Mouse (Mus musculus) myocyte (in vitro differentiated cells): ENCODE results near the gene Ccdc47. TPM values are rescaled to one million over a fixed set of nuclear protein-coding genes. Genes with fewer than 3 reads are reported as not detected.
A peak's percentile ranks its signal among the peaks of the same experiment; 100 is the strongest.

Source experiments
- H3K27me3 ChIP-seq: one replicate; pipeline ENCODE4 v1.6.1; 2011; ENCODE audit not compliant: control insufficient read depth, insufficient read depth, insufficient read length
- H3K36me3 ChIP-seq: one replicate; pipeline ENCODE4 v1.6.1; 2011; ENCODE audit not compliant: control insufficient read depth, insufficient read depth
- H3K4me2 ChIP-seq: one replicate; pipeline ENCODE4 v1.6.1; 2011; ENCODE audit warnings: low read depth, control low read depth
- H3K4me3 ChIP-seq: one replicate; pipeline ENCODE4 v1.5.1; 2011; ENCODE audit warnings: mild to moderate bottlenecking, control low read depth, moderate library complexity
- H3K79me2 ChIP-seq: one replicate; pipeline ENCODE4 v1.6.1; 2011; ENCODE audit not compliant: control insufficient read depth, insufficient read depth
- H3ac ChIP-seq: one replicate; pipeline ENCODE4 v1.6.1; 2011; ENCODE audit not compliant: control insufficient read depth, insufficient read length
- CEBPB ChIP-seq: IDR thresholded peaks from 2 replicates; pipeline ENCODE4 v1.6.1; 2011; ENCODE audit warnings: mild to moderate bottlenecking, moderate library complexity; ENCODE audit not compliant: poor library complexity, insufficient read depth, severe bottlenecking
- E2F4 ChIP-seq: IDR thresholded peaks from one replicate; pipeline ENCODE4 v1.6.1; 2011; ENCODE audit warnings: mild to moderate bottlenecking, control low read depth, moderate library complexity; ENCODE audit not compliant: insufficient read depth
- MAX ChIP-seq: IDR thresholded peaks from one replicate; pipeline ENCODE4 v1.6.1; 2011; ENCODE audit warnings: low read depth, mild to moderate bottlenecking, control low read depth
- MYOD1 ChIP-seq, 3 experiments: IDR thresholded peaks; one replicate each; pipeline ENCODE4 v1.6.1; 2011; ENCODE audit warnings: control low read depth in 2 of 3, low read depth in 2 of 3, mild to moderate bottlenecking in 2 of 3, moderate library complexity in 1 of 3; ENCODE audit not compliant: insufficient read length in 2 of 3, control insufficient read depth in 1 of 3
- MYOG ChIP-seq, 3 experiments: IDR thresholded peaks; one replicate each; pipeline ENCODE4 v1.6.1; 2011; ENCODE audit warnings: control low read depth in 2 of 3, low read depth in 2 of 3, mild to moderate bottlenecking in 2 of 3; ENCODE audit not compliant: insufficient read length in 2 of 3, control insufficient read depth in 1 of 3, insufficient read depth in 1 of 3
- POLR2A ChIP-seq: IDR thresholded peaks from one replicate; pipeline ENCODE4 v1.6.1; 2011; ENCODE audit warnings: low read depth, mild to moderate bottlenecking, control low read depth, moderate library complexity; ENCODE audit not compliant: insufficient read length
- POLR2AphosphoS2 ChIP-seq: IDR thresholded peaks from one replicate; pipeline ENCODE4 v1.6.1; 2011; ENCODE audit warnings: low read depth, control low read depth; ENCODE audit not compliant: insufficient read length
- REST ChIP-seq: IDR thresholded peaks from one replicate; pipeline ENCODE4 v1.6.1; 2011; ENCODE audit warnings: mild to moderate bottlenecking, control low read depth, moderate library complexity; ENCODE audit not compliant: insufficient read depth, insufficient read length
- SRF ChIP-seq: IDR thresholded peaks from one replicate; pipeline ENCODE4 v1.6.1; 2011; ENCODE audit warnings: low read depth; ENCODE audit not compliant: control insufficient read depth, insufficient read length
- TCF12 ChIP-seq: IDR thresholded peaks from one replicate; pipeline ENCODE4 v1.6.1; 2011; ENCODE audit warnings: mild to moderate bottlenecking, control low read depth; ENCODE audit not compliant: poor library complexity, insufficient read depth, severe bottlenecking
- TCF3 ChIP-seq: IDR thresholded peaks from one replicate; pipeline ENCODE4 v1.6.1; 2011; ENCODE audit warnings: low read depth, control low read depth; ENCODE audit not compliant: insufficient read length
- USF1 ChIP-seq: IDR thresholded peaks from one replicate; pipeline ENCODE4 v1.6.1; 2011; ENCODE audit warnings: low read depth, mild to moderate bottlenecking, control low read depth, moderate library complexity
- polyA plus RNA-seq: library from polyadenylated mRNA; unstranded; fragments of >200 nt; fragmentation: generic; extraction: Trizol; gene quantifications from one replicate; pipeline ENCODE4 v1.2.1, GENCODE M21; 2012; ENCODE audit warnings: missing spikeins

The Ccdc47 gene
- polyA plus RNA-seq, 1 experiment: 31.6 TPM

DNA sequence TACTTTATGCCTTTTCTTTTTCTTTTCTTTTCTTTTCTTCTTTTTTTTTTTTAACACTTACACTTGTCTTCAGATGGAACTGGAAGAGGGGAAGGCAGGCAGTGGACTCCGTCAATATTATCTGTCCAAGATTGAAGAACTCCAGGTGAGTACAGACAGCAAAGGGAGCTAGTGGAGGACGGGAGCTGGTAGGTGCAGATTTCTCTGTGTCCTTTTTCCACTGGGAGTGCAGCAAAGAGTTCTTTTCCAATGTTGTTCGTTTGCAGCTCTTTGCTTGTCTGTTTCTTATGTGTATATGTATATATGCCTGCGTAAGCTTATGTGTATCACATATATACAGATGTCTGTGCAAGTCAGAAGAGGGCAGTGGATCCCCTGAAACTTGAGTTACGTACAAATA, 40.6 kb upstream of the Ccdc47 start:
- peak overlapping the region; percentile 87 for H3K4me3 ChIP-seq
- peaks cover 62% of the 10 kb centered on the region for H3K79me2 ChIP-seq
- TF ChIP-seq E2F4 (no peak), MAX (no peak)
- peak overlapping the region; percentile 96 for H3K4me2 ChIP-seq
- no peaks in the 10 kb centered on the region for H3K27me3 ChIP-seq
- H3K36me3 ChIP-seq: peaks cover 17% of the 10 kb centered on the region
- peak overlapping the region; percentile 49 for H3ac ChIP-seq

DNA sequence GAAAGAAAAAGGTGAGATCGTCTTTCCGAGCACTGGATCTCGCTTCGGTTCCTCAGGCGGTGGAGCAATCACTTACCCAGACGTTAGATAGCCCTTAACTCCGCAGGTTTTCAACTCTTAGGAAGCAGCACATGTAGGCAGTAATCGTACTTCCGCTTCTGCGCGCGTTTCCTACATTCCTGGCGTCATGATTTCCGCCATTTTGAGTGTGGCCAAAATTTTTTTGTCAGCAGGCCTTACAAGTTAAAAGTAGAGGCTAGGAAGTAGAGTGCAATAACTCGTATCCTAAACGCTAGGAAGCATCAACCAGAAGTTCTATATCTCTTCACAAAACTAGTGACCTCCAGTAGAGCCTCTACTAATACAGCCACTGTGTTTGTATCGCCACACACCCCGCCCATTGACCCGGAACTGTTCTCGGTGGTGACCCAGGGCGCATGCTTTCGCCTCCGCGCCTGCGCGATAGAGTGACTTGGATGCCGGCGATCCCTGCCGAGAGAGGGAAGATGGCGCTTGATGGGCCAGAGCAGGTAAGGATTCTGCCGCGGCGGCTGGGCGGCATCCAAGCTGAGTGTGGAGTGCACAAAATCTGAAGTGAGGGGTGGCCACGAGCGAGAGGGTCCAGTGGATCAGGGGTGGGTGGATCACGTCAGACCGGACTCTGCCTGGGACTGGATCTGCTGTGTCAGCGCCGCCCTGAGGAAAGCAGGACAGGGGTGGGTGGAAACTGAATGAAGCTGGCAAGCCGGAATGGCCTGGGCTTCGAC, 39.7 kb upstream of the Ccdc47 start, which contains the start of the genes Ftsj3 and Psmc5:
Gene Ftsj3, minus strand, starts transcription at position 395 of the 767 bp plus-strand sequence.
Gene Psmc5, plus strand, starts transcription at position 470 of the 767 bp plus-strand sequence.
- Histone ChIP-seq H3K36me3 (peaks cover 23% of the 10 kb centered on the region), H3K4me3 (peak within 1 kb of the TSS; percentile 87), H3K4me2 (peak within 1 kb of the TSS; percentile 96), H3K27me3 (no peaks in the 10 kb centered on the region), H3ac (peak within 1 kb of the TSS; percentile 49), H3K79me2 (peaks cover 60% of the 10 kb centered on the region)
- TF ChIP-seq MAX (peak; percentile 89), TCF3 (no peak), REST (no peak), MYOD1 (IDR thresholded peaks at IDR 0.05; ENCODE audit: control insufficient read depth in 1 of 3, insufficient read length in 2 of 3, low read depth in 2 of 3) (peak in 1 of 3 experiments; percentile 26), POLR2AphosphoS2 (peak; percentile 88), E2F4 (no peak), SRF (no peak), CEBPB (no peak), MYOG (IDR thresholded peaks at IDR 0.05; ENCODE audit: control insufficient read depth in 1 of 3, insufficient read depth in 1 of 3, insufficient read length in 2 of 3, low read depth in 2 of 3) (no peak), POLR2A (peak; percentile 92), USF1 (peak; percentile 16), TCF12 (no peak)

DNA sequence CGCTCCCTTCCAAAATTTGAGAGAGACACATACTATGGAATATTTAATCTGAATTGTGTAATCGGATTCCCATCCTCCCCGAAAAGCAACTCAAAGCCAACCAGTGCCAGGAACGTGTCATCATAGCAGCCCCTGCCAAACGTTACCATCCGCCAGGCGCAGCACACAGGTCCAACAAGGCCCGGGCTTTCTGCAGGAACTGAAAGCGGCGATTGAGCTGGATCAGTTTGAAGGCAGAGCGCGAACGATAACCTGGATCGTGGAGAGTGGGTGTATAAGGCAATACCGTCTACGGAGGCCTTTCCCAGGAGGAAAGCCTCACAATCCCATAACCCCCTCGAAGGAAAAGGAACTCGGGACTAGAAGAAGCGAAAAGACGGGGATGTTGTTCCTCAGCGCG, 39.0 kb upstream of the Ccdc47 start:
- H3K79me2 ChIP-seq: peaks cover 58% of the 10 kb centered on the region
- H3K36me3 ChIP-seq: peaks cover 30% of the 10 kb centered on the region
- peak overlapping the region; percentile 79 for H3K4me2 ChIP-seq
- TF ChIP-seq TCF3 (no peak), MYOG (IDR thresholded peaks at IDR 0.05; ENCODE audit: control insufficient read depth in 1 of 3, insufficient read depth in 1 of 3, insufficient read length in 2 of 3, low read depth in 2 of 3) (no peak), POLR2AphosphoS2 (no peak)
- peak overlapping the region; percentile 49 for H3ac ChIP-seq
- H3K27me3 ChIP-seq: no peaks in the 10 kb centered on the region
- H3K4me3 ChIP-seq: peak overlapping the region; percentile 87

DNA sequence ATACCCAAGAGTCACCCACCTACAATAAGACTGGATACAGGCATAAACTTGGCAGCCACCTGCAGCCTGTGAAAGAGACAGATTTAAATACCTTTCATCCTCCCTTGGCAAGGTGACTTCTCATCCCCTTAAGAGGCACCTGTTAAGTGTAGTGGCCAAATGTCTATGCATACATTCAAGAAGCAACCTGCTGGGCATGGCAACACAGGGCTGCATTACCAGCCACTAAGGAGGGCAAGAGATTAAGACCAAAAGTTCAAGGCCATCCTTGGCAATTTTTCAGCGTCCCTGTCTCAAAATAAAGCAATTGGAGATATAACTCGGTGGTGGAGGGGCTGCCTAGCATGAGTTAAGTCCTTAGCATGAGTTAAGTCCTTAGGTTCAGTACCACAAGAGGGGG, 38.6 kb upstream of the Ccdc47 start:
- TF ChIP-seq SRF (no peak), REST (no peak)
- peak overlapping the region; percentile 49 for H3ac ChIP-seq
- no peaks in the 10 kb centered on the region for H3K27me3 ChIP-seq
- H3K36me3 ChIP-seq: peaks cover 34% of the 10 kb centered on the region
- H3K79me2 ChIP-seq: peaks cover 55% of the 10 kb centered on the region
- peak overlapping the region; percentile 79 for H3K4me2 ChIP-seq
- peak overlapping the region; percentile 87 for H3K4me3 ChIP-seq

DNA sequence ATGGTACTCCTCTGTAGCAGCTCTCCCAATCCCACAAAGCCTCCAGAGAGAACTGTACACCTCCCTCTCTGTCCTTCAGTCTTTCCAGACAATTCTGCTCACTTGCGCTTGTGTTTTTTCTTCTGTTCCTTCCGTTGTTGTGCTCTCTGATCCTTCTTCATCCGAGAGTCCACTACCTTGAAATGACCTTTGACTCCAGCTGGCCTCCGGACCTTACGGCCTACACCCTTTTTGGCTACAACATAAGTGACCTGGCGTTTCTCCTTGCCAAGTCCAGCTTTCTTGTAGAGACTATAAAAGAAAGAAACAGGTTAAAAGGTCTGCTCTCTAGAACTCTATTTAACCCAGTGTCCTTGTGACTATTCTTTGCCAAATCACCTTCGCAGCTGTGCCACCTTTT, 33.2 kb upstream of the Ccdc47 start:
- H3K4me3 ChIP-seq: no peak overlapping the region
- TF ChIP-seq MYOG (IDR thresholded peaks at IDR 0.05; ENCODE audit: control insufficient read depth in 1 of 3, insufficient read depth in 1 of 3, insufficient read length in 2 of 3, low read depth in 2 of 3) (no peak), TCF3 (no peak), SRF (no peak), MAX (no peak), POLR2A (no peak), CEBPB (no peak), USF1 (no peak)
- no peaks in the 10 kb centered on the region for H3K27me3 ChIP-seq
- peaks cover 5% of the 10 kb centered on the region for H3K79me2 ChIP-seq
- no peak overlapping the region for H3ac ChIP-seq
- peaks cover 84% of the 10 kb centered on the region for H3K36me3 ChIP-seq
- no peak overlapping the region for H3K4me2 ChIP-seq
